Mouse (Mus musculus) forebrain, embryonic 15.5 days (tissue): ENCODE measurements at regions not wholly inside any gene's neighbourhood (a gene's known extent, or its start where the extent isn't known, plus 50 kb on each side); places are given as distances from the start of the nearest gene placed in this dataset.

ENCODE experiments used
- ATAC-seq: fragments of 200-750 bp; cut with Nextera tagmentation; replicated peaks from 2 replicates; pipeline ENCODE4 v1.8.0; 2017; ENCODE audit warnings: mild to moderate bottlenecking, moderate TSS enrichment, moderate library complexity
- H3K27ac ChIP-seq: fragments of 300-500 bp; sonication (generic); replicated peaks from 2 replicates; pipeline ENCODE4 v1.5.1; 2015; ENCODE audit warnings: mild to moderate bottlenecking, inconsistent platforms
- H3K27me3 ChIP-seq: fragments of 300-500 bp; sonication (generic); 2 replicates; pipeline ENCODE4 v1.6.1; 2015; ENCODE audit warnings: inconsistent platforms
- H3K36me3 ChIP-seq: fragments of 300-500 bp; sonication (generic); 2 replicates; pipeline ENCODE4 v1.6.1; 2015; ENCODE audit warnings: mild to moderate bottlenecking, inconsistent platforms
- H3K4me1 ChIP-seq: fragments of 300-500 bp; sonication (generic); 2 replicates; pipeline ENCODE4 v1.6.1; 2015; ENCODE audit warnings: inconsistent platforms
- H3K4me2 ChIP-seq: fragments of 300-500 bp; sonication (generic); replicated peaks from 2 replicates; pipeline ENCODE4 v1.6.1; 2015; ENCODE audit warnings: mild to moderate bottlenecking, inconsistent platforms
- H3K4me3 ChIP-seq: fragments of 300-500 bp; sonication (generic); 2 replicates; pipeline ENCODE4 v1.5.1; 2015; ENCODE audit warnings: mild to moderate bottlenecking, inconsistent platforms
- H3K9ac ChIP-seq: fragments of 300-500 bp; sonication (generic); replicated peaks from 2 replicates; pipeline ENCODE4 v1.6.1; 2015; ENCODE audit warnings: mild to moderate bottlenecking, inconsistent platforms
- H3K9me3 ChIP-seq: fragments of 300-500 bp; sonication (generic); 2 replicates; pipeline ENCODE4 v1.6.1; 2016; ENCODE audit warnings: inconsistent platforms
- WGBS: fragments of 180-500 bp; shearing (Covaris S2); methylation state at CpG from one replicate; pipeline ENCODE4 v1.1.7; 2015; ENCODE audit warnings: mixed read lengths; 5-methylcytosine and 5-hydroxymethylcytosine counted together

DNA sequence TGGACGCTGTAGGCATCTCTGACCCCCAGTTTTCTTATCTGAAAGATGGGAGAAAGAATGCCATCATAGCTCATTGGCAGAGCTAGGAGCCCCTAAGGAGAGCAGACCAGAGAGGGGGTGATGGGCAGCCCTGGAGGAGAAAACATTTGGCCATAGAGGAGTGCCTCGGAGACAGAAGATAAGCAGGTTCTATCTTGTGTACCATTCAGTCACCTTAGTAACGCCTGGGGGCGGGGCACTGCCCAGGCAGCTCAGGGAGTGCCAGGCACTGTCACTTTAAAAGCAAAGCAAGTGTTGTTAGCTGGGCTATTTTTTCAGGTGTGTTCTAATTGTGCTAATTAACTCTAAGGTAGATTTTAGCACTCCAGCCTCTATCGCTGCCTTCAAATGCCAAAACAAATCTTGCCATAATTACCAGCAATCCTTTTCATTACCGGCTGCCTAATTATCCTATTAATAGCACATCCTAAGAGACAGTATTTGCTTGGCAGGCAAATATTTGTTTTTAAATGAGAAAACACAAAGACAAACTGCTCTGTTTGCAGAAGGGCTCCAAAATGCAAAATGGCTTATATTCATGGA lies 119.1 kb downstream of the Tle3 start:
- Histone ChIP-seq H3K4me3 (no peak overlapping the region), H3K27ac (no peak overlapping the region), H3K9me3 (no peaks in the 10 kb centered on the region), H3K9ac (no peak overlapping the region), H3K4me1 (peaks cover 21% of the 10 kb centered on the region), H3K27me3 (peaks cover 50% of the 10 kb centered on the region), H3K36me3 (no peaks in the 10 kb centered on the region), H3K4me2 (no peak overlapping the region)
- WGBS, result 30% methylated on average over 6 of the region's 6 CpGs
- no peak for ATAC-seq

DNA sequence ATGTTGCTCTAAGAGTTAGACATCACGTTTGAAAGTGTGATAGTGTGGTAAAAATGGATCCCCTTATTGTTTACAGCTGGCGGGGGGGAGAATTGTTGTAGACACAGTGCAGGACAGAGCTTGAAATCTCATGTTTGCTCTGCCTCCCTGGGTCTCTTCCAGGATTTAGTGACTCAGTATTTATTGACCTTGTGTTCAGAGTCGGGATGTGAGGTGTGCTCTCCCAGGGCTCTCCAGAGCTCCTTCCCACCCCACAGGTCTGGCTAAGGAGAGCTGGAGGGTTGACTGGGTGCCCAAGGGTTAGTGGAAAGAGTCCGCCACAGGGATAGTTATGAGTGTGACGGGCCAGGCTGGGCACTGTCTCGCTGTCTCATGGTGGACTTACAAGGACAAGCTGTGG lies 117.8 kb downstream of the Tle3 start:
- no peak overlapping the region for H3K9ac ChIP-seq
- H3K27ac ChIP-seq, result no peak overlapping the region
- H3K9me3 ChIP-seq, result no peaks in the 10 kb centered on the region
- H3K36me3 ChIP-seq, result no peaks in the 10 kb centered on the region
- no peak overlapping the region for H3K4me2 ChIP-seq
- peaks cover 47% of the 10 kb centered on the region for H3K27me3 ChIP-seq
- 75% methylated on average over 6 of the region's 6 CpGs for WGBS
- H3K4me3 ChIP-seq, result no peak overlapping the region
- ATAC-seq, result no peak
- H3K4me1 ChIP-seq, result peaks cover 21% of the 10 kb centered on the region

DNA sequence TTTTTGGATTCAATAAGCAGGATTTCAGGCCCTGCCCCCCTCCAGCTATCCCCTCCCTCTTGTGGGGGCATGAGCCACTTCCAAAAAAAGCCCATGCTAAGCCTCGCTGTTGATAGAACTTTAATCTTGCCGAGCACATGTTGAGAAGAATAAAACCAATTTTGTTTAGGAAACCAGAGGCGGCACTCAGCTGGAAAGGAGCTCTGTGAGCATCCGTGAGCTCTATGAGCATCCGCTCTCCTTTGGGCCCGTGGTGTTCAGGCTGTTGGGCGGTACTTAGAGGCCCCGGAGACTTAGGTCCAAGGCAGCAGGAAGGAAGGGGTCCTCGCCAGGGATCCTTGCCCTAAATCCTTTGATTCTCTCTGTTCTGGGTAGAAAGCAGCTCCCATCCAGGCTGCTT lies 117.0 kb downstream of the Tle3 start:
- H3K4me1 ChIP-seq, result peaks cover 21% of the 10 kb centered on the region
- H3K9me3 ChIP-seq, result no peaks in the 10 kb centered on the region
- no peak overlapping the region for H3K4me2 ChIP-seq
- peaks cover 41% of the 10 kb centered on the region for H3K27me3 ChIP-seq
- no peak overlapping the region for H3K9ac ChIP-seq
- ATAC-seq, result no peak
- H3K27ac ChIP-seq, result no peak overlapping the region
- WGBS, result 12% methylated on average over 9 of the region's 9 CpGs
- no peaks in the 10 kb centered on the region for H3K36me3 ChIP-seq
- H3K4me3 ChIP-seq, result no peak overlapping the region

DNA sequence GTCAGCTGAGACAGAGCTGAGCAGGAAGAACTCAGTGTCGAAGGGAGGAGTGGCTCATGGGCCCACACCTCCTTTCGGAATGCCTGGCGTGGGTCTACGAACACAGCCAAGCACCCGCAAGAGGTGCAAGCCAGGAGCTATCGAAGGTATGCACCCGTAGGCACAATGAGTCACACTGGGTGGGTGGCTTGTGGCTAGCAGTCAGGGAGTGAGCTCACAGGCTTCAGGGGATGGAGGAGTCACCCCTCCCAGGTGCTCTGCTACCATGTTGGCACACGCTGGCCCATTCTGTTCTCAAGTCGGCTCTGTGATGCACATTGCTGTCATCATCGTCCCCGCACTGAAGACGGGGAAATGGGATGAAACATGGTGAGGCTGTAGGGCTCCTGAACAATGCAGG lies 115.7 kb downstream of the Tle3 start:
- Histone ChIP-seq H3K27ac (no peak overlapping the region), H3K4me1 (peaks cover 19% of the 10 kb centered on the region), H3K9me3 (no peaks in the 10 kb centered on the region), H3K4me2 (no peak overlapping the region), H3K9ac (no peak overlapping the region), H3K4me3 (no peak overlapping the region), H3K36me3 (no peaks in the 10 kb centered on the region), H3K27me3 (peaks cover 44% of the 10 kb centered on the region)
- 95% methylated on average over 12 of the region's 12 CpGs for WGBS
- ATAC-seq, result no peak

DNA sequence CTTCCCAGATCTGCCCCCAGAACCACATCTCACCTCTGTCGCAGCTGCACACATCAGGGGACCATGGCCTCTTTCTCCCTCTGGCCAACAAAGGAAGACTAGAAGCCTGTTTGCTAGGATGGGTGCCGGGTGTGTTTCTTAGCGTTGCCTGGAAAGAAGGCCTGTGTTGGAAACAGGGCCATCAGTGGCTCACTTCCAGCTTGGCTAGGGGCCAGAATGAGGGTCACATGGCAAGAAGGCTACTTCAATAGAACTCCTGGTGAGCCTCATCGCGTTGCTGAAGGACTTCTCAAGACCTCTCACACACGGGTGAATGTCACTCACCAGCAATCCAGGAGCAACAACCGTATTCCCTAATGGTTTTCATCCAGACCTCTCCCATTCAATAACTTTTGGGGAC lies 115.0 kb downstream of the Tle3 start:
- Histone ChIP-seq H3K9me3 (no peaks in the 10 kb centered on the region), H3K4me3 (no peak overlapping the region), H3K4me2 (no peak overlapping the region), H3K36me3 (no peaks in the 10 kb centered on the region), H3K27ac (no peak overlapping the region), H3K9ac (no peak overlapping the region), H3K4me1 (peaks cover 16% of the 10 kb centered on the region), H3K27me3 (peaks cover 43% of the 10 kb centered on the region)
- no peak for ATAC-seq
- WGBS, result 50% methylated on average over 7 of the region's 7 CpGs

DNA sequence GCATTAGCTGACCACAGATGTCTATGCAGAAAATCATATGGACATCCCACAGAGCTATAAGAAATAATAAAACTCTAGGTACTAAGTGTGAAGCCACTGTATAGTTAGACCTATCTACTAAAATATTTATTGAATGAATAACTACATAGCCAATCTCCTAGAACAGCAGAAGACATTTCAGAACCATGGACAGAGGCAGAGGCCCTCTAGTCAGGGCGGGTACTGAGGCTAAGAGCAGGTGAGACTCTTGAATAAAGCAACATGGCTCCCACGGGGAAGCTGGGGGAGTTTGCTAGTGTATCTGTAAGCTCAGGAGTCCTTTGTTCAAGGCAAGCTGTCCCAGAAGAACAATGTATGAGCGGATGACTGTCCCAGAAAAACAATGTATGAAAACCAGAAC lies 112.2 kb downstream of the Tle3 start:
- H3K4me2 ChIP-seq, result no peak overlapping the region
- H3K4me3 ChIP-seq, result no peak overlapping the region
- 41% methylated on average over 3 of the region's 3 CpGs for WGBS
- H3K9me3 ChIP-seq, result no peaks in the 10 kb centered on the region
- ATAC-seq, result no peak
- peaks cover 10% of the 10 kb centered on the region; the same call in 1 of the 2 replicates for H3K4me1 ChIP-seq
- H3K9ac ChIP-seq, result no peak overlapping the region
- H3K27ac ChIP-seq, result no peak overlapping the region
- H3K27me3 ChIP-seq, result peaks cover 25% of the 10 kb centered on the region
- H3K36me3 ChIP-seq, result no peaks in the 10 kb centered on the region

DNA sequence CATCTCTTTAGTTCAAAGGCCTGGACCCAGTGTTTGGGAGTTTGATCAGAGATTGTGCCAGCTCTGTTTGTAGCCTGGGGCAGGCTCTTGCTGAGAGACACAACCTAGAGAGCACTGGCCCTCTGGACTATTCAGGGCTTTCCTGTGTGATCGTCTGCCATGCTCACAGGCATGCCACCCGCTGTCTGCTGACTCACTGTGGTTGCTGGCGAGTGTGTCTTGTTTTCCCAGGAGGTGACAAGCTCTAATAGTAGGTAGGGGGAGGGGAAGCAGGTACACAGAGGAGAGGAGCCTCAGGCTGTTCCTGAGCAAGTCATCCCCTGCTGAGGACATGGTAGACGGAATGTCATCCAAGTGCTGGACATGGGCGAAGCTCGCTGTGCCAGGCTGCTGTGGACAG lies 107.5 kb downstream of the Tle3 start:
- WGBS, result 40% methylated on average over 6 of the region's 6 CpGs
- ATAC-seq, result no peak

DNA sequence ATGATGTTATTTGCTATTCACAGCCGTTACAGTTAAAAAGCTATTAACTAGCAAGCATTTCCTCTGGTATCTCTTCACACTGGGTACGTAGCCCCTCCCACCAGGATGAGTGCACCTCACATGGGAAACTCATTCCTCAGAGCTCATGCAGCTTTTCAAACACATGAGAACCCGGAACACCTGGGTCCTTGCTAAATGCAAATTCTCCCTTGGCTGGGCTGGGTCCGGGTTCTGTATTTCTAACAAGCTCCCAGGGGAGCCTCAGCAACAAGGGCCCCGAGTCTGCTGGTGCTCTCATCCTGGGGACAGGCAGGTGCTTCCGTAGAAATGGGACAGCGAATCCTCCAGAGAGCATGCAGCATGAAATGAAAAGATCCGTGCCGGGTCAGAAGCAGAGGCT lies 106.7 kb downstream of the Tle3 start:
- H3K36me3 ChIP-seq, result no peaks in the 10 kb centered on the region
- H3K27ac ChIP-seq, result no peak overlapping the region
- H3K27me3 ChIP-seq, result peaks cover 28% of the 10 kb centered on the region; the same call in 1 of the 2 replicates
- no peak overlapping the region for H3K9ac ChIP-seq
- 29% methylated on average over 9 of the region's 9 CpGs for WGBS
- H3K9me3 ChIP-seq, result no peaks in the 10 kb centered on the region
- peaks cover 11% of the 10 kb centered on the region for H3K4me1 ChIP-seq
- H3K4me2 ChIP-seq, result no peak overlapping the region
- no peak overlapping the region for H3K4me3 ChIP-seq
- ATAC-seq, result no peak

More for the DNA sequence above, 107.5 kb downstream of the Tle3 start:
- Histone ChIP-seq H3K9ac (no peak overlapping the region), H3K36me3 (no peaks in the 10 kb centered on the region), H3K9me3 (no peaks in the 10 kb centered on the region), H3K27me3 (peaks cover 21% of the 10 kb centered on the region; the same call in 1 of the 2 replicates), H3K4me2 (no peak overlapping the region), H3K4me1 (peaks cover 11% of the 10 kb centered on the region), H3K27ac (no peak overlapping the region), H3K4me3 (no peak overlapping the region)

DNA sequence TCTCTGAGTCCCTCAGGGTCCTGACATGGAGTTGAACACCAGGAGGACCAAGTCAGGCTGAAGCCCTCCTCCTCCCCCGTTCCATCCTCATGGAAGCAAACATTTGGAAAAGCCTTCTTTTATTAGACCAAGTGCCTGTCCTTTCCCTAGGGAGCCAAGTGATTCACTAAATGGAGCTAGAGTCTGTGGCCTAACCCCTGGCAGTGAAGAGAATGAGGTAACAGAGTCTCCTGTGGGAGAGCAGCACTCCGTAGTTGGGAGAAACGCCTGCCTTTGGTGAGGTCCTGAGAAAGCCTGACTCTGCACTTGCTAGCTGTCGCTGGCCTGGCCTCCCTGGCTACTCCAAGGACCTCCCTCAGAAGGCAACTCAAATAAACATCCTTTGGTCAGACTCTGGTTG lies 104.2 kb downstream of the Tle3 start:
- 66% methylated on average over 4 of the region's 4 CpGs for WGBS
- H3K4me2 ChIP-seq, result no peak overlapping the region
- no peak for ATAC-seq

DNA sequence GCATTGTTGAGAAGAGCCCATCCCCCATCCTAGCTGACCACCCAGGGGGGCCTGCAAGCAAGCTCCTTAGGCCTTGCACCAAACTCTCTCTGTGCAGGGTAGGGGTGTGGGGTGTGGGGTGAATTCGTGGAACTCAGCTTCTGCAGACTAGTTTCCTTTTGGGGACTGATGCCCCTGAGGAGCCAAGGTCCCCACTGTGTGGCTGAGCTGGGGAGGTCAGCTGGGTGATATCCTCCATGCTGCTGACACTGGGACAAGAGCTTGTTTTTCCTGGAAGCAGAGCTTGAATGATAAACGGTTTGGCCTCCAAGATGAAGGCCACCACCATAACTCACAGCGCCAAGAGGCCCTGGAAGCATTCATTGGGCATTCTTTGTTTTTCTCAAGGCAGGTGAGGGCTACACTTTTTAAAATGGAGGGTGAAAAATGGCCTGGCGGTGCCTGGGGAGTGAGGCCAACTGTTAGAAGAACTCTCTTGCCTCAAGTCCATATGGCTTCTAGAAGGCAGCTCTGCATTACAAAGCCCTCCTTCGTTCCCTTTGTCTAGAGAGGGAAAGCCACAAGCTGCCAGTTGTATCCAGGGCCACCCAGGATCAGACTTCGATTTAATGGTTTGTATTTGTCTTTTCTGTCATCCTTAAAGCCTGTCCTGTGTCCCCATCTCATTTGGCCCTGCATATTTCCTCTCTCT lies 98.8 kb downstream of the Tle3 start:
- peaks cover 4% of the 10 kb centered on the region; the same call in 1 of the 2 replicates for H3K9me3 ChIP-seq
- no peak for ATAC-seq
- no peak overlapping the region for H3K27ac ChIP-seq
- 34% methylated on average over 6 of the region's 6 CpGs for WGBS
- no peak overlapping the region for H3K4me3 ChIP-seq
- H3K4me1 ChIP-seq, result peaks cover 19% of the 10 kb centered on the region
- peaks cover 34% of the 10 kb centered on the region; the same call in 1 of the 2 replicates for H3K27me3 ChIP-seq
- no peak overlapping the region for H3K4me2 ChIP-seq
- H3K36me3 ChIP-seq, result no peaks in the 10 kb centered on the region
- no peak overlapping the region for H3K9ac ChIP-seq

More for the DNA sequence above, 104.2 kb downstream of the Tle3 start:
- H3K27me3 ChIP-seq, result peaks cover 33% of the 10 kb centered on the region; the same call in 1 of the 2 replicates
- H3K4me1 ChIP-seq, result peaks cover 11% of the 10 kb centered on the region
- no peaks in the 10 kb centered on the region for H3K36me3 ChIP-seq
- H3K27ac ChIP-seq, result no peak overlapping the region
- no peak overlapping the region for H3K9ac ChIP-seq
- no peaks in the 10 kb centered on the region for H3K9me3 ChIP-seq
- H3K4me3 ChIP-seq, result no peak overlapping the region

DNA sequence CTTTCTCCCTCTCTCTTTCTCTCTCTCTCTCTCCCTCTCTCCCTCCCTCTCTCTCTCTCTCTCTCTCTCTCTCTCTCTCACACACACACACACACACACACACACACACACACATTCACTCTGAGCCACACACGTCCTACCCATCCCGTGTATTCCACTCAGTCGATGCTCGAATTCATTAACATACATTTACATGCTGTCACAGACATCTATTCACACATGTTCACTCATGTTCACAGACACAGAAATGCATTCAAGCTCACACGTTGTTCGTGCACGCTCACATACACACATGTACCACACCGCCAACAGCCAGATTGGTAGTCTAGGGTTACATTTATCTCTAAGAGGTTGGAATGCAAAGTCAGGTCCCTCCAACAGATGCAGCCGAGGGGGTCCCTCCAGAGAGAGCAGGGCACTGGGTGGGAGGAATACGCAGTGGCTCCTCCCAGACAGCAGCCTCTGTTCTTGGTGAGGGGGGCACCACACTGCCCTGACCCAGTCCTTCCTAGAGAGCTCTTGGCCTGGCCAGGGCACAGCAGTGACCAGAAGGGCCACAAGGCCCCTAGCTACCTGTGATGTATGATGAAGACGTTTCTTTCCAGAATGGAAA lies 96.8 kb downstream of the Tle3 start:
- Histone ChIP-seq H3K27ac (peak overlapping the region; percentile 64), H3K4me1 (peaks cover 19% of the 10 kb centered on the region), H3K27me3 (peaks cover 33% of the 10 kb centered on the region), H3K36me3 (no peaks in the 10 kb centered on the region), H3K9me3 (peaks cover 9% of the 10 kb centered on the region; the same call in 1 of the 2 replicates), H3K4me2 (0 out of 2 replicates have a peak overlapping the region, but pooled peaks have one; percentile 16), H3K4me3 (no peak overlapping the region), H3K9ac (0 out of 2 replicates have a peak overlapping the region, but pooled peaks have one; percentile 13)
- 25% methylated on average over 11 of the region's 11 CpGs for WGBS
- ATAC-seq, result peak; percentile 84

DNA sequence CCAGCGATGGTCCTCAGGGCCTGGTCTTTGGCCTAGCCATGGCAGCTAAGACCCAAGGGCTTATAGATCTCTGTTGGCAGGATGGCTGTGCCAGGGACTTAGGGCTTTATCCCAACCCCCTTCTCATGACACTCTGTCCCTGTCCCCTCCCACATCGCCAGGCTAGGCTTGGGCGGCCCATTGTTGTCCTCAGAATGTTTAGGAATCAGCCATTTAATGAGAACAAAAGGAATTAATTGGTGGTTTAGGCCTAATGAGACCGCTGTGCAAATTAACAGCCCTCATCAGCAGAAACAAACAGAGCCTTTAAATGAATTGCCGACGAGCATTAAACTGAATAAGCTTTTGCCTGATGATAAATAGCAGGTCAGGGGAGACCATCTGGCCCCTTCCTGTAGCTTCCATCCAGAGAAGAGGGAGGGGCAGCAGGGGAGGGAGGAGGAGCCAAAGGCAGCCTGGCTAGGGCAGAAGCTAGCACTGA lies 96.2 kb downstream of the Tle3 start:
- 10% methylated on average over 6 of the region's 6 CpGs for WGBS
- Histone ChIP-seq H3K9ac (no peak overlapping the region), H3K9me3 (peaks cover 9% of the 10 kb centered on the region; the same call in 1 of the 2 replicates), H3K27me3 (peaks cover 33% of the 10 kb centered on the region), H3K4me2 (no peak overlapping the region), H3K36me3 (no peaks in the 10 kb centered on the region), H3K4me1 (peaks cover 19% of the 10 kb centered on the region), H3K4me3 (no peak overlapping the region), H3K27ac (peak overlapping the region; percentile 64)
- ATAC-seq, result peak; percentile 95
